Mouse (Mus musculus) heart, embryonic 14.5 days (tissue): ENCODE measurements around the gene Adamts8. TPM values are rescaled to one million over a fixed set of nuclear protein-coding genes. Genes with fewer than 3 reads are reported as not detected.

Source experiments
- ATAC-seq: fragments of 200-750 bp; cut with Nextera tagmentation; 2 replicates; pipeline ENCODE4 v1.8.0; 2017; ENCODE audit warnings: low read depth, moderate TSS enrichment; ENCODE audit not compliant: insufficient number of reproducible peaks, insufficient read depth, low FRiP score
- H3K27ac ChIP-seq, 2 experiments: fragments of 200-500 bp in 1 of 2; fragments of 300-500 bp in 1 of 2; sonication (generic) in 1 of 2; replicated peaks in 1 of 2; 2 replicates each; pipeline ENCODE4 v1.5.1; 2012 to 2014; ENCODE audit warnings: low read depth in 2 of 2, low read length in 2 of 2, control low read depth in 1 of 2, mild to moderate bottlenecking in 1 of 2, mixed read lengths in 1 of 2; ENCODE audit not compliant: control insufficient read depth in 1 of 2, insufficient read depth in 1 of 2
- H3K27me3 ChIP-seq: fragments of 300-500 bp; sonication (generic); 2 replicates; pipeline ENCODE4 v1.6.1; 2014; ENCODE audit warnings: mild to moderate bottlenecking, low read length, control low read depth; ENCODE audit not compliant: control insufficient read depth, insufficient read depth
- H3K36me3 ChIP-seq: fragments of 300-500 bp; sonication (generic); 2 replicates; pipeline ENCODE4 v1.6.1; 2014; ENCODE audit warnings: mild to moderate bottlenecking, control low read depth, low read length, mixed read lengths; ENCODE audit not compliant: control insufficient read depth, insufficient read depth
- H3K4me1 ChIP-seq, 2 experiments: fragments of 200-500 bp in 1 of 2; fragments of 300-500 bp in 1 of 2; sonication (generic) in 1 of 2; 2 replicates each; pipeline ENCODE4 v1.6.1; 2012 to 2014; ENCODE audit warnings: low read length in 2 of 2, control low read depth in 1 of 2, mixed read lengths in 1 of 2; ENCODE audit not compliant: control insufficient read depth in 2 of 2, insufficient read depth in 2 of 2
- H3K4me2 ChIP-seq: fragments of 300-500 bp; sonication (generic); 2 replicates; pipeline ENCODE4 v1.6.1; 2014; ENCODE audit warnings: mild to moderate bottlenecking, low read length
- H3K4me3 ChIP-seq, 2 experiments: fragments of 200-500 bp in 1 of 2; fragments of 300-500 bp in 1 of 2; sonication (generic) in 1 of 2; 2 replicates each; pipeline ENCODE4 v1.5.1; 2012 to 2014; ENCODE audit warnings: low read length in 2 of 2, mild to moderate bottlenecking in 2 of 2, control low read depth in 1 of 2, low read depth in 1 of 2, moderate library complexity in 1 of 2; ENCODE audit not compliant: control insufficient read depth in 1 of 2, insufficient read depth in 1 of 2
- H3K9ac ChIP-seq: fragments of 300-500 bp; sonication (generic); 2 replicates; pipeline ENCODE4 v1.6.1; 2014; ENCODE audit warnings: mild to moderate bottlenecking, low read length
- H3K9me3 ChIP-seq: fragments of 300-500 bp; sonication (generic); 2 replicates; pipeline ENCODE4 v1.6.1; 2016; ENCODE audit warnings: low read length, control low read depth; ENCODE audit not compliant: control insufficient read depth
- WGBS: fragments of 180-500 bp; shearing (Covaris S2); extraction: QIAGEN DNeasy Blood & Tissue Kit; methylation state at CpG from one replicate; pipeline ENCODE4 v1.1.7; 2014; 5-methylcytosine and 5-hydroxymethylcytosine counted together
- polyA plus RNA-seq: library from polyadenylated mRNA; unstranded; fragments of >200 nt; fragmentation: Nextera tagmentation; extraction: Ambion mirVana; gene quantifications from 2 replicates; pipeline ENCODE4 v1.2.1, GENCODE M21; 2014

Adamts8 gene
- polyA plus RNA-seq, 1 experiment from 2014 or later, result 11.0 TPM

DNA sequence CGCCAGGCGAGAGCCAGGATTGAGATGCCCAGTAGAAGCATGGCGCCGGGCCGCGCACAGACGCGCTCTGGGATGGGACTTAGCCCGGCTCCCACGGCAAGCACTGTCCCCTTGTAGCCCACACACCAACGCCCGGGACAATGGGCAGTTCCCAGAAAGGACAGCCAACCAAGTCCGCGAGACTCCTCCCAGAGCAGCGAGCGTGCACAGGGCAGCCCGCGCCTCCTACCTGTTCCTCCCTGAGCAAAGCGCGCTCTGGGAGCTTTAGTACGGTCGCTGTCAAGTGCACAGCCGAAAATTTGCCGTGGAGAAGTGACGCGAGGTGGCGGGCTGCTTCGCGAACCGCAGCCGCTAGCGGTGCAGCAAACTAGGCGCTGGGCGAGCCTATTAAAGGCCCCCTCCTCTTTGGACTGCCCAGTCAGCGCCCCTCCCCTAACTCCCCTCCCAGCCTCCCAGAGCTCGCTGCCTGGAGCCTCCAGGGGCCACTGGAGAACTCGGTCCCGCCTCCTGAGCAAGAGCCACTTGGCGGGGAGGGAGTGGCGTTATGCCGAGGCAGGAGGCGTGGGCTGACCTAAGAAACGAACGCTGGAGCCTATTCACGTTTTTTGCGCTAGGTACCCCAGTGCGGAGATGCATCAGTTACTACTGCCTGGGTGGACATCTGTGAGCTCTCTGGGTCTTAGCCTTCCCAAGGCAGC is 20.0 kb upstream of the Adamts8 start, which contains the start of gene Adamts15:
TSS of gene Adamts15 (minus strand) at position 256 of the 698 bp plus-strand sequence.
- H3K9ac ChIP-seq, result peak within 1 kb of the TSS; percentile 66
- no peak within 1 kb of the TSS; a peak in 1 of 4 replicates for H3K27ac ChIP-seq
- H3K27me3 ChIP-seq, result peaks cover 8% of the 10 kb centered on the region; the same call in 1 of the 2 replicates
- H3K4me3 ChIP-seq, result peak within 1 kb of the TSS; percentile 59 to 63
- H3K9me3 ChIP-seq, result no peaks in the 10 kb centered on the region
- peaks cover 14 to 21% of the 10 kb centered on the region in 2 experiments; a peak in 3 of 4 replicates for H3K4me1 ChIP-seq
- under 1% methylated on average over 46 of the region's 47 CpGs for WGBS
- peak; percentile 85 for ATAC-seq
- no peaks in the 10 kb centered on the region for H3K36me3 ChIP-seq
- peak within 1 kb of the TSS; percentile 84 for H3K4me2 ChIP-seq

DNA sequence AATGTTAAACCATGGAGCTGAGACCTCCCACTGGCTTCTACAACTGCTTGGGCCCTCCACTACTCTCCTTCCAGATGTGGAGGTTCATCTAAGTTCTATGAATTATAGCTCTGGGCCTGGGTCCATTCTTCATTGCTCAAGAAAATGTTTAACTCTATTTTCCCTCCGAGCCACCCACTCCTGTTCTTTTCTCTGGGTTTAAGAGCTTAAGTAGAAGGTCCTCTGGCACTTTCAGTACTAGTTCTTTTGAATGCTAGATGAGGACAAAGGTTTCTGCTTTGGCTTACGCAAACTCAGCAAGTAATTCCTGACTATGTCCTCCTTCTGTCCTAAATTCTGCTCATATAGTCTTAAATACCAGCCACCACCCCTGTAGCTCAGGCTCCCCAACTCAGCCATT is 13.6 kb upstream of the Adamts8 start:
- no peaks in the 10 kb centered on the region for H3K4me1 ChIP-seq
- H3K27me3 ChIP-seq, result 0 out of 2 replicates have a peak, but pooled peaks cover 4% of the 10 kb centered on the region
- WGBS, result 84% methylated on average over 2 of the region's 2 CpGs
- H3K27ac ChIP-seq, result no peak overlapping the region
- no peak for ATAC-seq
- H3K36me3 ChIP-seq, result no peaks in the 10 kb centered on the region
- no peak overlapping the region for H3K4me2 ChIP-seq
- no peak overlapping the region for H3K9ac ChIP-seq
- no peaks in the 10 kb centered on the region for H3K9me3 ChIP-seq
- no peak overlapping the region for H3K4me3 ChIP-seq

- Histone ChIP-seq H3K9ac (no peak overlapping the region), H3K9me3 (no peaks in the 10 kb centered on the region), H3K4me2 (no peak overlapping the region), H3K4me3 (no peak overlapping the region), H3K27me3 (0 out of 2 replicates have a peak, but pooled peaks cover 4% of the 10 kb centered on the region), H3K36me3 (no peaks in the 10 kb centered on the region), H3K27ac (no peak overlapping the region), H3K4me1 (no peaks in the 10 kb centered on the region)
- 83% methylated on average over 4 of the region's 4 CpGs for WGBS
- no peak for ATAC-seq
These were observed 10.0 kb upstream of the Adamts8 start for GRCm38 (mm10) chr9:30932346-30932745.

DNA sequence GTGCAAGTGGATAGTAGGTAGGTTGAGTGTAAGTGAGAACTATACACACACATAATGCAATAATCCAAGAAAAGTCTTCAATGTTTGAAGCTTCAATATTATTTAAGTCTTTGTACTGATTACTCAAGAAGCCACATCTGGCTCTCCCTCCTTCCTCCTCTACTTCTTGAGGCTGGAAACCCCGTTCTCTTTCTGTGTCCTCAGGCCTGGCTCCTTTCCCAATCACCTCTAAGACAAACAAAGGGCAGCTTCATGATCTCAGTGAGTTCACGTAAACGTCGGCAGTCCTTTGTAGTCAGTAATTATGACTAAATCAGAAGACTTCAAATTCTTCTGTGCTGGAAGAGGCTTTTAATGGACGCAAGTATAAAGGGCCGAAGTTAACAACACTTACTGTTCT is 7.5 kb upstream of the Adamts8 start:
- Histone ChIP-seq H3K4me1 (no peaks in the 10 kb centered on the region), H3K36me3 (no peaks in the 10 kb centered on the region), H3K4me3 (no peak overlapping the region), H3K9ac (no peak overlapping the region), H3K27me3 (0 out of 2 replicates have a peak, but pooled peaks cover 4% of the 10 kb centered on the region), H3K4me2 (no peak overlapping the region), H3K27ac (no peak overlapping the region), H3K9me3 (no peaks in the 10 kb centered on the region)
- WGBS, result 58% methylated on average over 6 of the region's 6 CpGs
- no peak for ATAC-seq

DNA sequence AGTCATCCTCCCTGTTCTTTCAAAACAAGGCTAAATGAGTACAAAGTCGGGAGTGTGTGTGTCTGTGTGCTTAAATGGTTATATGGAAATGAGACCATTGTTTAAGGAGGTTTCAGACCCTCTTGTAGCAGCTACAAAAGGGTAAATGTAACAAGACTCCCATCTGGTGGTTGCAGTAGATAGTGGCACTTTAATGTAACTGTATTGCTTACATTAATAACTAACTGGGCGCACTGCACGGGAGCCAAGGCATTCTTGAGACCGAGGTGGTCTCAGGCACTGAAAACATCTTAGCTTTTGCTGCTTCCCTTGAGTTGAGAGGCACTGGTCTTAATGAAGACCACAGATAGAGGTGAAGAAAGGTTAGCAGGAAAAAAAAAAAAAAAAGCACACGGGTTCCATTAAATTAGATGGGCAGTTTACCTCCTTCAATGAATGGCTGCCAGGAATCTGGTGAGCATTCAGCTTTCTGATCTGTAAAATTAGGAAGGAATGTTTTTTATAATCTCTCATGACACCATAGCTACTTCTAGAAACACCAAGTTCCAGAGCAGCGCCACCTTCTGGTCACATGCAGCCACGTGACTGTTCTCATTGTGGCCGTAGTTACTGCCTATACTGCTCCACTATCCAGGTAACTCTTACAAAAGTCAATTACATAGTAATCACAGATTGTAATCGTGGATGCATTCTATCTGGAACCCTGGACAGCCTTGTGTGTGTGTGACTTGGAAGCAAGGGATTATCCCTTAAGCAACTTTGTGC is 5.5 kb upstream of the Adamts8 start:
- no peak for ATAC-seq
- Histone ChIP-seq H3K27ac (no peak overlapping the region), H3K27me3 (peaks cover 18% of the 10 kb centered on the region), H3K4me1 (0 out of 4 replicates have a peak, but pooled peaks cover 0 to under 1% of the 10 kb centered on the region in 2 experiments), H3K4me2 (peak overlapping the region; percentile 45), H3K9me3 (no peaks in the 10 kb centered on the region), H3K9ac (no peak overlapping the region), H3K36me3 (no peaks in the 10 kb centered on the region), H3K4me3 (no peak overlapping the region)
- 27% methylated on average over 9 of the region's 9 CpGs for WGBS

- H3K27ac ChIP-seq, result no peak overlapping the region
- H3K9me3 ChIP-seq, result no peaks in the 10 kb centered on the region
- H3K4me1 ChIP-seq, result peaks cover 7 to 23% of the 10 kb centered on the region in 2 experiments
- WGBS, result 4% methylated on average over 6 of the region's 6 CpGs
- no peaks in the 10 kb centered on the region for H3K36me3 ChIP-seq
- no peak overlapping the region for H3K4me2 ChIP-seq
- no peak overlapping the region for H3K4me3 ChIP-seq
- no peak for ATAC-seq
- H3K27me3 ChIP-seq, result peaks cover 34% of the 10 kb centered on the region
- H3K9ac ChIP-seq, result no peak overlapping the region
These were observed 2.0 kb upstream of the Adamts8 start for GRCm38 (mm10) chr9:30940328-30940727.

DNA sequence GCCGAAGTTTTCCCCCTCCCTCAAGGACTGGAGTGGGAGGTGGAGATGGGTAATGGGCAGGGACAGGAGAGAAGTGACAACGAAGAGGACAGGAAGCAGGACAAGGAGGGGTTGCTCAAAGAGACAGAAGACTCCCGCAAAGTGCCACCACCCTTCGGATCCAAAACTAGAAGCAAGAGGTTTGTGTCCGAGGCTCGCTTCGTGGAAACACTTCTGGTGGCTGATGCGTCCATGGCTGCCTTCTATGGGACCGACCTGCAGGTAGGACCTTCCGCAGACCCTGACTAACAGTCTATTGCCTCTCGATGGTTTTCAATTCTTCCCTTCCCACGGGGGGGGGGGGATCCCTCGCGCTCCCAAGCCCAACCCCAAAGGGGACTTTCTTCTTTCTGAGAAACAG is 979 bp downstream of the Adamts8 start:
- ATAC-seq, result no peak
- peak overlapping the region; percentile 52 to 61 for H3K4me3 ChIP-seq
- peak overlapping the region; percentile 68 for H3K9ac ChIP-seq
- H3K27ac ChIP-seq, result no peak overlapping the region
- no peaks in the 10 kb centered on the region for H3K9me3 ChIP-seq
- H3K4me1 ChIP-seq, result peaks cover 7 to 31% of the 10 kb centered on the region in 2 experiments
- H3K4me2 ChIP-seq, result peak overlapping the region; percentile 99
- peaks cover 34% of the 10 kb centered on the region for H3K27me3 ChIP-seq
- under 1% methylated on average over 14 of the region's 14 CpGs for WGBS
- H3K36me3 ChIP-seq, result no peaks in the 10 kb centered on the region
